Mouse (Mus musculus): ENCODE measurements around the gene Saal1. TPM values are rescaled to one million over a fixed set of nuclear protein-coding genes. Genes with fewer than 3 reads are reported as not detected.
A peak's percentile ranks its signal among the peaks of the same experiment; 100 is the strongest.
"Not testable (repeated sequence)": the region's sequence is repeated elsewhere in the genome, so short reads cannot be mapped to it uniquely, and the experiment has no call there.

Gene Saal1
- polyA plus RNA-seq, 1 experiment from 2014 or later, result 11.8 TPM

DNA sequence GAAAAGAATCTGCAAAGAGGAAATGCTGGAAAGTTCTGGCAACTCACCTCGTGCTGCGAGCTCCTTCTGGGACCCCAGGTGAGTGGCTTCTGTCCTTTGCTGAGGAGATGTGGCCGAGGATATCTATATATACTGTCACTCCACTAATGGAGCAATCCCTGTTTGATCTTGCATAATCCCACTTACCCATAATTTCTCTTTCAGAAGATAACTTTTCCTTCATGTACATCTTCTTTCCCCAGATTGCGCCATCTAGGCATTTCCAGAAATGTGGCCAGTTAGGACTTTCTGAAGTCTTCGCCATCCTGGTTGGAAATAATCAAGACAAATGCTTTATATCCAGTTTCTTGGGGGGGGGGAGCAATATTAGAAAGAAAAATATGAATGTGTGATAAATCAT, 5.1 kb upstream of the Saal1 start, which contains the start of gene Saa3:
Gene Saa3, minus strand, starts transcription at position 101 of the 400 bp plus-strand sequence.
- no peak for ATAC-seq (ENCODE audit: low read depth)
- Histone ChIP-seq H3K27ac (ENCODE audit: low read length) (no peak within 1 kb of the TSS), H3K9ac (ENCODE audit: low read depth, low read length) (no peak within 1 kb of the TSS), H3K4me1 (ENCODE audit: control insufficient read depth, low read depth, low read length) (peaks cover 5% of the 10 kb centered on the region), H3K9me3 (replicated peaks; ENCODE audit: control insufficient read depth, low read length) (no peaks in the 10 kb centered on the region), H3K27me3 (ENCODE audit: control insufficient read depth, insufficient read depth, low read depth, low read length) (no peaks in the 10 kb centered on the region), H3K4me3 (ENCODE audit: low read depth, low read length) (no peak within 1 kb of the TSS), H3K36me3 (ENCODE audit: control insufficient read depth, insufficient read depth) (no peaks in the 10 kb centered on the region), H3K4me2 (ENCODE audit: low read depth, low read length) (no peak within 1 kb of the TSS)
- WGBS (ENCODE audit: insufficient replicate concordance), result 65% methylated on average over 5 of the region's 5 CpGs

- Histone ChIP-seq H3K4me1 (ENCODE audit: control insufficient read depth, low read depth, low read length) (peaks cover 5% of the 10 kb centered on the region), H3K4me2 (ENCODE audit: low read depth, low read length) (no peak overlapping the region), H3K9me3 (replicated peaks; ENCODE audit: control insufficient read depth, low read length) (no peaks in the 10 kb centered on the region), H3K9ac (ENCODE audit: low read depth, low read length) (no peak overlapping the region), H3K36me3 (ENCODE audit: control insufficient read depth, insufficient read depth) (no peaks in the 10 kb centered on the region), H3K4me3 (ENCODE audit: low read depth, low read length) (no peak overlapping the region), H3K27me3 (ENCODE audit: control insufficient read depth, insufficient read depth, low read depth, low read length) (no peaks in the 10 kb centered on the region), H3K27ac (ENCODE audit: low read length) (no peak overlapping the region)
- WGBS (ENCODE audit: insufficient replicate concordance), result 25% methylated on average over 6 of the region's 6 CpGs
- ATAC-seq (ENCODE audit: low read depth), result no peak
Measured at GRCm38 (mm10) chr7:46714518-46714917, 4.0 kb upstream of the Saal1 start.

DNA sequence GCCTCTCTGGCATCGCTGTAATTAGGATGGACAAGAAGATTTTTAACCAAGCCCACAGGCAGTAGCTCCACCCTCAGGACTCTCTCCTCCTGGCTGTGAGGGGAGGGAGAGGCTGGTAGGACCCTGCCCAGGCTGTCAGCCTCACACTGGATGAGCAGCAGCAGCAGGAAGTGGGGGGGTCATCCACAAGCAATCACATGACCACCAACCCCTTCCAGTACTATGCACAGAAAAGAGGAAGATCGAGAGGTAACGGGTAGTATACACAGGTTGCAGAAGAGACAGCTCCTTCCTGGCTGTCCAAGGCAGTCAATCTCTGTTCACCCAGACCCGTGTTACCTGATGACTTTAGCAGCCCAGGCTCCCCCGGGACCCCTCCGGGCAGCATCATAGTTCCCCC, 1.8 kb upstream of the Saal1 start:
- Histone ChIP-seq H3K4me1 (ENCODE audit: control insufficient read depth, low read depth, low read length) (peaks cover 9% of the 10 kb centered on the region), H3K4me3 (ENCODE audit: low read depth, low read length) (no peak overlapping the region), H3K27me3 (ENCODE audit: control insufficient read depth, insufficient read depth, low read depth, low read length) (no peaks in the 10 kb centered on the region), H3K9me3 (replicated peaks; ENCODE audit: control insufficient read depth, low read length) (no peaks in the 10 kb centered on the region), H3K4me2 (ENCODE audit: low read depth, low read length) (no peak overlapping the region), H3K9ac (ENCODE audit: low read depth, low read length) (no peak overlapping the region), H3K36me3 (ENCODE audit: control insufficient read depth, insufficient read depth) (no peaks in the 10 kb centered on the region), H3K27ac (ENCODE audit: low read length) (no peak overlapping the region)
- ATAC-seq (ENCODE audit: low read depth), result no peak
- 18% methylated on average over 6 of the region's 6 CpGs for WGBS (ENCODE audit: insufficient replicate concordance)

DNA sequence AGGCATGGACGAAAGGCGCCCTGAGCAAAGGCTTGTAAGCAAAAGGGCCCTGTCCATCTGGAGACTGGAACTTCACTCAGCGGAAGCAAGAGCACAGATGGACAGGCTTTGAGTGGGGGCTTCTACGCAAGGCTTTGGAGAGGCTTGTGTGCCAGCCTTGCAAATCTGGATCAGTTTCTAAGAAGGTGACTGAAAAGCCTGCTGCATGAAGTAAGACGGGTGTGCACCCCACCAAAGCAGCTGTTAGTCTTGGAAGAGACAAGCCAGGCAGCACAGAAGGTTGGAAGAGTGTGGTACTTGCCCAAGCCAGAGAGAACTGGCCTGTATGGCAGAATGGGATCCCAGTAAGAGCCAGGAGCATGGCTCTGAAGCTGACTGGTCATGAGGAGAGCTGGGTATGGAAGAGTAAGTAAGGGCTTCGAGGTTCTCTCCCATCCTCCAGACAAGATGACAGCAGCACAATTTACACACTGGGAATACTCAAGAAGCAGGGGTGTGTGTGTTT, 9.9 kb downstream of the Saal1 start:
- peaks cover 36% of the 10 kb centered on the region for H3K36me3 ChIP-seq (ENCODE audit: control insufficient read depth, insufficient read depth)
- H3K9ac ChIP-seq (ENCODE audit: low read depth, low read length), result no peak overlapping the region
- no peak overlapping the region for H3K4me3 ChIP-seq (ENCODE audit: low read depth, low read length)
- H3K27me3 ChIP-seq (ENCODE audit: control insufficient read depth, insufficient read depth, low read depth, low read length), result no peaks in the 10 kb centered on the region
- peaks cover 2% of the 10 kb centered on the region for H3K4me1 ChIP-seq (ENCODE audit: control insufficient read depth, low read depth, low read length)
- no peaks in the 10 kb centered on the region for H3K9me3 ChIP-seq (replicated peaks; ENCODE audit: control insufficient read depth, low read length)
- no peak overlapping the region for H3K27ac ChIP-seq (ENCODE audit: low read length)
- ATAC-seq (ENCODE audit: low read depth), result no peak
- WGBS (ENCODE audit: insufficient replicate concordance), result 82% methylated on average over 6 of the region's 6 CpGs
- no peak overlapping the region for H3K4me2 ChIP-seq (ENCODE audit: low read depth, low read length)

GRCm38 (mm10) chr7:46696754-46697153, 13.7 kb downstream of the Saal1 start:
- H3K4me1 ChIP-seq (ENCODE audit: control insufficient read depth, low read depth, low read length), result peaks cover 2% of the 10 kb centered on the region
- peaks cover 30% of the 10 kb centered on the region for H3K36me3 ChIP-seq (ENCODE audit: control insufficient read depth, insufficient read depth)
- ATAC-seq (ENCODE audit: low read depth), result 0 out of 2 replicates have a peak, but pooled peaks have one; percentile 39
- H3K27ac ChIP-seq (ENCODE audit: low read length), result no peak overlapping the region
- no peak overlapping the region for H3K9ac ChIP-seq (ENCODE audit: low read depth, low read length)
- 26% methylated on average over 1 of the region's 1 CpGs for WGBS (ENCODE audit: insufficient replicate concordance)
- H3K9me3 ChIP-seq (replicated peaks; ENCODE audit: control insufficient read depth, low read length), result no peaks in the 10 kb centered on the region
- H3K27me3 ChIP-seq (ENCODE audit: control insufficient read depth, insufficient read depth, low read depth, low read length), result no peaks in the 10 kb centered on the region
- no peak overlapping the region for H3K4me2 ChIP-seq (ENCODE audit: low read depth, low read length)
- H3K4me3 ChIP-seq (ENCODE audit: low read depth, low read length), result no peak overlapping the region

DNA sequence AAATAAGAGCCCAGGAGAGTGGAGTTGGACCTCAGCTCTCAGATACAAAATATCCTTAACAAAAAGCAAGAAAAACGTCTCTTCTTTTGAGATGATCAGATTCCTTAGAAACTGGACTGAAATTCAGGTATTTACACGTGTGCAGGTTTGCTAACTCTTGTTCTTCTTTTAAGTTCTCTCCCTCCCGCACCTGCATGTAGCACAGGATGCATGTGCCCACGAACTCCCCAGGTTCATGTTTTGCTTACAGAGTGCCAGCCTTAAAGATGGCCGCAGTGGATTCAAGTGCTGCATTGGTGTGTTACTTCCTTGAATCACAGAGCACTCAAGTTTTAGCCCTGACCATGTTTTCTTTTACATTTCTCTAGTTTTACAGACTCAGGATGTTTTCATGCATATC, 23.7 kb downstream of the Saal1 start:
- 66% methylated on average over 5 of the region's 5 CpGs for WGBS (ENCODE audit: insufficient replicate concordance)
- H3K9ac ChIP-seq (ENCODE audit: low read depth, low read length), result no peak overlapping the region
- no peak overlapping the region for H3K4me2 ChIP-seq (ENCODE audit: low read depth, low read length)
- H3K4me3 ChIP-seq (ENCODE audit: low read depth, low read length), result no peak overlapping the region
- no peaks in the 10 kb centered on the region for H3K27me3 ChIP-seq (ENCODE audit: control insufficient read depth, insufficient read depth, low read depth, low read length)
- no peak overlapping the region for H3K27ac ChIP-seq (ENCODE audit: low read length)
- H3K9me3 ChIP-seq (replicated peaks; ENCODE audit: control insufficient read depth, low read length), result no peaks in the 10 kb centered on the region
- no peaks in the 10 kb centered on the region for H3K4me1 ChIP-seq (ENCODE audit: control insufficient read depth, low read depth, low read length)
- H3K36me3 ChIP-seq (ENCODE audit: control insufficient read depth, insufficient read depth), result peaks cover 17% of the 10 kb centered on the region
- no peak for ATAC-seq (ENCODE audit: low read depth)

DNA sequence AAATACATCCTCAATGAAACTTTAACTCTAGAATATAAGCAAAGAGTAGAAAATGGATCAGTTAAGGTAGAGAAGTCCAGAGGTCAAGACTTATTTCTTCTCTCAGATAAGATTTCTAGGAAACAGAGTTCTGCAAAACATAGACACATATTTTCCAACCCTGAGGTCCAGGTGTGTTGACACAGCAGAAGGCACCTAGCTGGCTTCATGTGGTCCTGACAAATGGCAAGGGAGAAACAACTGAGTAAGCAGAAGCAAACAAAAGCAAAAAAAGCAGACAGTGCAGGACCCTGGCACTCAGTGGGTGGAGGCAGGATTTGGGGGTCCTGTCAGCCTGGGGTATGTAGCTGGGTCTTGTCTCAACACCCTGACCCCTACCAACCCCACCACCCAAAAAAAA, 29.7 kb downstream of the Saal1 start:
- ATAC-seq (ENCODE audit: low read depth), result no peak
- no peak overlapping the region for H3K27ac ChIP-seq (ENCODE audit: low read length)

DNA sequence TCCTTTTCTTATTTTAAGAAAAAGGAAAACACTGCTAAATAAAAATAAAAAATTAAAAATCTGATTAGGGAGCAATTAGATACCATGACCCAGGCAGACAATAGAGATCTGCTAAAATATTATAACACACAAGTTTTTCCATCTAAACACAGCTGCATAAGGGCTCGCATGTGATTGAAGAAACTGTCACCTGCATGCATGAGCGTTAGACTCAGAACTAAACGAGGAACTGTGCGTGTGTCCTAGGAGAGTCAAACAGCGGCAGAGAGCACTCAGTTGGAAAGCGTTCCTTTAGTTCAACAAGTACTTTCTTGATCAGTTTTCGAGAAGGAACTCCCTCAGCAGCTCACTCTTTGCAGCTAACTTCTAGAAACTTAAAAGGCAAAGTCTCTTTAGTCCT, 31.4 kb downstream of the Saal1 start:
- not testable (repeated sequence) for H3K27ac ChIP-seq (ENCODE audit: low read length); H3K27me3 ChIP-seq (ENCODE audit: control insufficient read depth, insufficient read depth, low read depth, low read length); H3K9ac ChIP-seq (ENCODE audit: low read depth, low read length); H3K9me3 ChIP-seq (replicated peaks; ENCODE audit: control insufficient read depth, low read length); H3K4me1 ChIP-seq (ENCODE audit: control insufficient read depth, low read depth, low read length); H3K4me2 ChIP-seq (ENCODE audit: low read depth, low read length); ATAC-seq (ENCODE audit: low read depth); H3K4me3 ChIP-seq (ENCODE audit: low read depth, low read length); H3K36me3 ChIP-seq (ENCODE audit: control insufficient read depth, insufficient read depth)
- WGBS (ENCODE audit: insufficient replicate concordance), result 65% methylated on average over 7 of the region's 7 CpGs

More for the DNA sequence above, 29.7 kb downstream of the Saal1 start:
- Histone ChIP-seq H3K4me3 (ENCODE audit: low read depth, low read length) (no peak overlapping the region), H3K36me3 (ENCODE audit: control insufficient read depth, insufficient read depth) (no peaks in the 10 kb centered on the region), H3K9ac (ENCODE audit: low read depth, low read length) (no peak overlapping the region), H3K4me1 (ENCODE audit: control insufficient read depth, low read depth, low read length) (no peaks in the 10 kb centered on the region; the same call in 1 of the 2 replicates), H3K27me3 (ENCODE audit: control insufficient read depth, insufficient read depth, low read depth, low read length) (no peaks in the 10 kb centered on the region), H3K4me2 (ENCODE audit: low read depth, low read length) (no peak overlapping the region), H3K9me3 (replicated peaks; ENCODE audit: control insufficient read depth, low read length) (no peaks in the 10 kb centered on the region)

DNA sequence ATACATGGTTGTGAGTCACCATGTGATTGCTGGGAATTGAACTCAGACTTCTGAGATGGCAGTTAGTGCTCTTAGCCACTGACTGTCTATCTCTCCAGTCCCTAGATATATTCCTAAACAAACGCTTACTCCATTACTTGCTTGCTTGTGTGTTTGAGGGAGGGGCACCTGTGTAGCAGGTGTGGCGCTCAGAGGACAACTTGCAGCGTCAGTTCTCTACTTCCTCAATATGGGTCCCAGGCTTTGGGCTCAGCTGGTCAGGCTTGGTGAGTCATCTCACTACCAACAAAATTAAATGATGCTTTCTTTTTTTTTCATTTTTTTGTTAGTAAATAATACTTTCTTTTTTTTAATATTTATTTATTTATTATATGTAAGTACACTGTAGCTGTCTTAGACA, 32.1 kb downstream of the Saal1 start:
- whole genome bisulfite sequencing (ENCODE audit: insufficient replicate concordance), result 51% methylated on average over 3 of the region's 3 CpGs
- Histone ChIP-seq H3K27me3 (ENCODE audit: control insufficient read depth, insufficient read depth, low read depth, low read length) (no peaks in the 10 kb centered on the region), H3K9ac (ENCODE audit: low read depth, low read length) (no peak overlapping the region), H3K4me2 (ENCODE audit: low read depth, low read length) (no peak overlapping the region), H3K9me3 (replicated peaks; ENCODE audit: control insufficient read depth, low read length) (no peaks in the 10 kb centered on the region), H3K4me1 (ENCODE audit: control insufficient read depth, low read depth, low read length) (no peaks in the 10 kb centered on the region; the same call in 1 of the 2 replicates), H3K36me3 (ENCODE audit: control insufficient read depth, insufficient read depth) (no peaks in the 10 kb centered on the region), H3K4me3 (ENCODE audit: low read depth, low read length) (no peak overlapping the region), H3K27ac (ENCODE audit: low read length) (no peak overlapping the region)
- ATAC-seq (ENCODE audit: low read depth), result no peak
